9 mouse cellular contexts compared by ENCODE assay signal in genomic region chr8:84702963-84703465, GRCm38 (mm10). TPM values are rescaled to one million over a fixed set of nuclear protein-coding genes. Genes with fewer than 3 reads are reported as not detected.
DNase-seq lines count a peak whose midpoint lies in the region; ATAC-seq and TF ChIP-seq lines count a peak whose summit lies in the region.
"Had no signal": no experiment of that assay in that cellular context is flagged by ENCODE, and none has a peak within 500 bp of the region (broad histone marks: within the 10 kb centered on the region; RNA-seq: fewer than 3 reads in every experiment).

No protein-coding gene starts in this region.

- H3K4me1 ChIP-seq in kidney, embryonic 15.5 days, result peaks cover 64% of the 10 kb centered on the region
- H3K4me1 ChIP-seq in kidney, adult 2 months (ENCODE audit: control insufficient read depth, insufficient read depth, low read length), result 0 out of 2 replicates have a peak, but pooled peaks cover 3% of the 10 kb centered on the region
- peaks cover 6 to 24% of the 10 kb centered on the region in 2 experiments for H3K4me1 ChIP-seq in MEL (ENCODE audit: control insufficient read depth in 1 of 2, insufficient read depth in 2 of 2, low read length in 2 of 2)
- peaks cover 46% of the 10 kb centered on the region for H3K4me1 ChIP-seq in forebrain, embryonic 15.5 days
- H3K4me1 ChIP-seq in limb, embryonic 15.5 days, result peaks cover 77% of the 10 kb centered on the region

- no peak for DNase-seq in kidney, adult 2 months
- DNase-seq in MEL (ENCODE audit: low read depth, low spot score), result peak; percentile 80
- no peak for DNase-seq in right cerebral cortex, postnatal 14 days
- no peak for DNase-seq in adrenal gland, postnatal 25 days
- DNase-seq in cerebellum, adult 9-11 months, result no peak
- DNase-seq: gastrocnemius, postnatal 36 days had no signal

- TF ChIP-seq POLR2A in kidney, adult 2 months (IDR thresholded peaks at IDR 0.05; ENCODE audit: low read depth, low read length), result no peak
- TF ChIP-seq POLR2A in MEL (IDR thresholded peaks at IDR 0.05; ENCODE audit: control insufficient read depth in 1 of 2, insufficient read depth in 1 of 2, low read depth in 1 of 2, low read length in 2 of 2, poor library complexity in 1 of 2), result peak; percentile 13 to 51; a peak in 2 of 4 replicates

- no peak for ATAC-seq in kidney, embryonic 15.5 days (replicated peaks; ENCODE audit: low FRiP score)
- ATAC-seq in forebrain, embryonic 15.5 days (replicated peaks), result no peak
- no peak for ATAC-seq in limb, embryonic 15.5 days (ENCODE audit: insufficient number of reproducible peaks, low FRiP score, low TSS enrichment, low read depth)

- TF ChIP-seq RAD21 in MEL (IDR thresholded peaks at IDR 0.05; ENCODE audit: low read depth, low read length), result no peak

- peaks cover 16% of the 10 kb centered on the region for H3K36me3 ChIP-seq in kidney, embryonic 15.5 days
- H3K36me3 ChIP-seq in kidney, adult 2 months (ENCODE audit: control insufficient read depth, insufficient read depth, low read length), result no peaks in the 10 kb centered on the region
- H3K36me3 ChIP-seq in MEL (ENCODE audit: control insufficient read depth in 1 of 2, insufficient read depth in 2 of 2, low read length in 2 of 2), result peaks cover 0 to 15% of the 10 kb centered on the region in 2 experiments; a peak in 2 of 4 replicates
- peaks cover 11% of the 10 kb centered on the region; the same call in 1 of the 2 replicates for H3K36me3 ChIP-seq in forebrain, embryonic 15.5 days
- peaks cover 26% of the 10 kb centered on the region for H3K36me3 ChIP-seq in limb, embryonic 15.5 days

- no peaks in the 10 kb centered on the region for H3K9me3 ChIP-seq in kidney, embryonic 15.5 days (replicated peaks)
- H3K9me3 ChIP-seq in MEL (replicated peaks; ENCODE audit: insufficient read depth, low read length), result no peaks in the 10 kb centered on the region
- no peaks in the 10 kb centered on the region for H3K9me3 ChIP-seq in forebrain, embryonic 15.5 days
- H3K9me3 ChIP-seq in limb, embryonic 15.5 days, result no peaks in the 10 kb centered on the region

- H3K4me2 ChIP-seq in kidney, embryonic 15.5 days, result peak overlapping the region; percentile 44
- no peak overlapping the region for H3K4me2 ChIP-seq in forebrain, embryonic 15.5 days (replicated peaks)
- peak overlapping the region; percentile 7; the same call in 1 of the 2 replicates for H3K4me2 ChIP-seq in limb, embryonic 15.5 days

- H3K27me3 ChIP-seq in kidney, embryonic 15.5 days, result peaks cover 68% of the 10 kb centered on the region
- H3K27me3 ChIP-seq in kidney, adult 2 months (replicated peaks; ENCODE audit: control insufficient read depth, insufficient read depth, low read length), result peaks cover 4% of the 10 kb centered on the region; the same call in 1 of the 2 replicates
- no peaks in the 10 kb centered on the region for H3K27me3 ChIP-seq in MEL (ENCODE audit: control insufficient read depth in 1 of 2, insufficient read depth in 2 of 2, low read length in 2 of 2)
- peaks cover 20% of the 10 kb centered on the region for H3K27me3 ChIP-seq in forebrain, embryonic 15.5 days
- H3K27me3 ChIP-seq in limb, embryonic 15.5 days, result peaks cover 37% of the 10 kb centered on the region

- WGBS in kidney, embryonic 15.5 days, result 75% methylated on average over 6 of the region's 6 CpGs
- 81% methylated on average over 6 of the region's 6 CpGs for WGBS in kidney, adult 2 months
- 74% methylated on average over 6 of the region's 6 CpGs for WGBS in forebrain, embryonic 15.5 days
- 87% methylated on average over 6 of the region's 6 CpGs for WGBS in limb, embryonic 15.5 days

- H3K79me2 ChIP-seq in MEL (ENCODE audit: control insufficient read depth, insufficient read depth, low read length, poor library complexity), result peaks cover 32% of the 10 kb centered on the region

- H3K9ac ChIP-seq in kidney, embryonic 15.5 days, result no peak overlapping the region
- H3K9ac ChIP-seq in MEL (ENCODE audit: control insufficient read depth, low read depth, low read length, poor library complexity, severe bottlenecking), result peak overlapping the region; percentile 98
- no peak overlapping the region for H3K9ac ChIP-seq in forebrain, embryonic 15.5 days (replicated peaks)
- no peak overlapping the region for H3K9ac ChIP-seq in limb, embryonic 15.5 days

- peak overlapping the region; percentile 36 for H3K4me3 ChIP-seq in kidney, embryonic 15.5 days (replicated peaks)
- H3K4me3 ChIP-seq in kidney, adult 2 months (ENCODE audit: insufficient read depth, low read depth, low read length), result no peak overlapping the region
- H3K4me3 ChIP-seq in MEL (ENCODE audit: control insufficient read depth in 1 of 2, insufficient read depth in 1 of 2, low read depth in 2 of 2, low read length in 2 of 2), result peak overlapping the region; percentile 83 to 98
- H3K4me3 ChIP-seq in forebrain, embryonic 15.5 days, result no peak overlapping the region
- peak overlapping the region; percentile 15; the same call in 1 of the 2 replicates for H3K4me3 ChIP-seq in limb, embryonic 15.5 days

- no peak overlapping the region for H3K27ac ChIP-seq in kidney, embryonic 15.5 days
- no peak overlapping the region for H3K27ac ChIP-seq in kidney, adult 2 months (ENCODE audit: insufficient read depth, low read depth, low read length)
- H3K27ac ChIP-seq in MEL (ENCODE audit: control insufficient read depth, low read depth, low read length), result peak overlapping the region; percentile 98
- H3K27ac ChIP-seq in forebrain, embryonic 15.5 days (replicated peaks), result peak overlapping the region; percentile 94
- no peak overlapping the region for H3K27ac ChIP-seq in limb, embryonic 15.5 days

- no peak for TF ChIP-seq EP300 in MEL (IDR thresholded peaks at IDR 0.05; ENCODE audit: low read depth in 1 of 2, low read length in 2 of 2)

- no peak for TF ChIP-seq CTCF in kidney, adult 2 months (conservative IDR thresholded peaks at IDR 0.05; ENCODE audit: insufficient read depth, insufficient read length, low read depth, low read length)
- TF ChIP-seq CTCF in MEL (IDR thresholded peaks at IDR 0.05 in 2 of 3, conservative IDR thresholded peaks at IDR 0.05 in 1 of 3; ENCODE audit: control insufficient read depth in 1 of 3, insufficient read depth in 1 of 3, low read depth in 2 of 3, low read length in 3 of 3, poor library complexity in 1 of 3, severe bottlenecking in 1 of 3), result no peak

TF ChIP-seq in MEL, 35 proteins besides CTCF, POLR2A, EP300 and RAD21 (continues in another document):
- no peak for TF ChIP-seq MXI1 (IDR thresholded peaks at IDR 0.05; ENCODE audit: low read depth, low read length)
- no peak for TF ChIP-seq MAFK (IDR thresholded peaks at IDR 0.05; ENCODE audit: borderline replicate concordance, low read depth, low read length)

RNA-seq across cellular contexts. Expression of gene Lyl1, which starts 1.8 kb away (rescaled TPM):
- 7.6 and 7.8 TPM in 2 replicates for polyA plus RNA-seq in kidney, embryonic 15.5 days (2015; fragmentation: Nextera tagmentation; extraction: Ambion mirVana)
- polyA plus RNA-seq in kidney, adult 2 months (2012; rRNA removed), result 3.2 and 4.1 TPM in 2 replicates
- 75.5 and 88.7 TPM in 2 replicates for total RNA-seq in MEL (2012; rRNA removed)
- 100 to 1,000 TPM; 136 to 149 TPM for polyA plus RNA-seq in MEL (2012; ENCODE audit: insufficient read depth in 1 of 2, insufficient read length in 2 of 2, low read depth in 1 of 2, low replicate concordance in 2 of 2, missing spikeins in 1 of 2)
- 2.1 and 2.5 TPM in 2 replicates for polyA plus RNA-seq in forebrain, embryonic 15.5 days (2015; fragmentation: Nextera tagmentation; extraction: Ambion mirVana)
- polyA plus RNA-seq in limb, embryonic 15.5 days (2015; fragmentation: Nextera tagmentation; extraction: Ambion mirVana), result 5.6 and 6.0 TPM in 2 replicates
- total RNA-seq in adrenal gland, postnatal 25 days (2021), result 3.1 and 3.8 TPM in 2 replicates

RNA-seq across cellular contexts. Expression of gene Nacc1, which starts 15.4 kb away (rescaled TPM):
- polyA plus RNA-seq in kidney, embryonic 15.5 days (2015; fragmentation: Nextera tagmentation; extraction: Ambion mirVana), result 23.9 and 25.6 TPM in 2 replicates
- polyA plus RNA-seq in kidney, adult 2 months (2012; rRNA removed), result 85.8 and 93.9 TPM in 2 replicates
- 42.5 and 45.3 TPM in 2 replicates for total RNA-seq in MEL (2012; rRNA removed)
- polyA plus RNA-seq in MEL (2012; ENCODE audit: insufficient read depth in 1 of 2, insufficient read length in 2 of 2, low read depth in 1 of 2, low replicate concordance in 2 of 2, missing spikeins in 1 of 2), result 100 to 1,000 TPM in 1 of 2 experiments, not detected in 1; 106 TPM
- 15.5 and 16.4 TPM in 2 replicates for polyA plus RNA-seq in forebrain, embryonic 15.5 days (2015; fragmentation: Nextera tagmentation; extraction: Ambion mirVana)
- polyA plus RNA-seq in limb, embryonic 15.5 days (2015; fragmentation: Nextera tagmentation; extraction: Ambion mirVana), result 13.5 and 13.8 TPM in 2 replicates
- 73.9 and 76.0 TPM in 2 replicates for total RNA-seq in adrenal gland, postnatal 25 days (2021)

RNA-seq across cellular contexts. Expression of gene Trmt1, which starts 16.9 kb away (rescaled TPM):
- 68.7 and 73.8 TPM in 2 replicates for polyA plus RNA-seq in kidney, embryonic 15.5 days (2015; fragmentation: Nextera tagmentation; extraction: Ambion mirVana)
- polyA plus RNA-seq in kidney, adult 2 months (2012; rRNA removed), result 73.7 and 98.9 TPM in 2 replicates
- total RNA-seq in MEL (2012; rRNA removed), result 154 and 183 TPM in 2 replicates
- 100 to 1,000 TPM in 1 of 2 experiments, not detected in 1; 221 TPM for polyA plus RNA-seq in MEL (2012; ENCODE audit: insufficient read depth in 1 of 2, insufficient read length in 2 of 2, low read depth in 1 of 2, low replicate concordance in 2 of 2, missing spikeins in 1 of 2)
- 62.4 and 64.0 TPM in 2 replicates for polyA plus RNA-seq in forebrain, embryonic 15.5 days (2015; fragmentation: Nextera tagmentation; extraction: Ambion mirVana)
- polyA plus RNA-seq in limb, embryonic 15.5 days (2015; fragmentation: Nextera tagmentation; extraction: Ambion mirVana), result 63.3 and 64.5 TPM in 2 replicates
- total RNA-seq in adrenal gland, postnatal 25 days (2021), result 75.1 and 83.9 TPM in 2 replicates

RNA-seq across cellular contexts. Expression of gene G430095P16Rik, which starts 19.8 kb away (rescaled TPM):
- polyA plus RNA-seq in kidney, embryonic 15.5 days (2015; fragmentation: Nextera tagmentation; extraction: Ambion mirVana), result 1.9 and 2.3 TPM in 2 replicates
- 0.65 and 0.81 TPM in 2 replicates for polyA plus RNA-seq in kidney, adult 2 months (2012; rRNA removed)
- 5.6 and 7.9 TPM in 2 replicates for total RNA-seq in MEL (2012; rRNA removed)
- polyA plus RNA-seq in MEL (2012; ENCODE audit: insufficient read depth in 1 of 2, insufficient read length in 2 of 2, low read depth in 1 of 2, low replicate concordance in 2 of 2, missing spikeins in 1 of 2), result 10 to 100 TPM in 1 of 2 experiments, not detected in 1; 17.1 TPM
- 2.7 TPM in 2 replicates for polyA plus RNA-seq in forebrain, embryonic 15.5 days (2015; fragmentation: Nextera tagmentation; extraction: Ambion mirVana)
- polyA plus RNA-seq in limb, embryonic 15.5 days (2015; fragmentation: Nextera tagmentation; extraction: Ambion mirVana), result 3.8 and 5.5 TPM in 2 replicates
- total RNA-seq in adrenal gland, postnatal 25 days (2021), result not detected in 2 replicates

RNA-seq across cellular contexts. Expression of gene Ier2, which starts 40.4 kb away (rescaled TPM):
- 73.4 and 80.3 TPM in 2 replicates for polyA plus RNA-seq in kidney, embryonic 15.5 days (2015; fragmentation: Nextera tagmentation; extraction: Ambion mirVana)
- 5.7 and 7.3 TPM in 2 replicates for polyA plus RNA-seq in kidney, adult 2 months (2012; rRNA removed)
- total RNA-seq in MEL (2012; rRNA removed), result 22.5 and 24.4 TPM in 2 replicates
- 100 to 1,000 TPM in 1 of 2 experiments, 10 to 100 TPM in 1; 37.7 to 258 TPM for polyA plus RNA-seq in MEL (2012; ENCODE audit: insufficient read depth in 1 of 2, insufficient read length in 2 of 2, low read depth in 1 of 2, low replicate concordance in 2 of 2, missing spikeins in 1 of 2)
- 26.0 and 33.4 TPM in 2 replicates for polyA plus RNA-seq in forebrain, embryonic 15.5 days (2015; fragmentation: Nextera tagmentation; extraction: Ambion mirVana)
- polyA plus RNA-seq in limb, embryonic 15.5 days (2015; fragmentation: Nextera tagmentation; extraction: Ambion mirVana), result 80.6 and 81.7 TPM in 2 replicates
- 19.6 and 22.3 TPM in 2 replicates for total RNA-seq in adrenal gland, postnatal 25 days (2021)

Comparison
In these comparisons a context has a peak if more than half of its experiments do, and no peak if none do; other contexts are left out.
1. H3K4me3 ChIP-seq: peak in kidney, embryonic 15.5 days (single experiment), MEL (2 of 2) and limb, embryonic 15.5 days (single experiment); none in kidney, adult 2 months (single experiment) and forebrain, embryonic 15.5 days (single experiment).
2. H3K27ac ChIP-seq: peak in MEL (single experiment) and forebrain, embryonic 15.5 days (single experiment); none in kidney, embryonic 15.5 days (single experiment), kidney, adult 2 months (single experiment) and limb, embryonic 15.5 days (single experiment).
3. RNA of gene Lyl1, which starts 1.8 kb away (polyA plus RNA-seq): 136 to 149 TPM in MEL; 7.6 to 7.8 TPM in kidney, embryonic 15.5 days, 5.6 to 6.0 TPM in limb, embryonic 15.5 days, 3.2 to 4.1 TPM in kidney, adult 2 months and 2.1 to 2.5 TPM in forebrain, embryonic 15.5 days; every median in the first group is over 10 times any median in the second.